Mouse (Mus musculus): ENCODE results near the gene Cd209g. TPM values are rescaled to one million over a fixed set of nuclear protein-coding genes. Genes with fewer than 3 reads are reported as not detected.

Gene Cd209g
- polyA plus RNA-seq, 1 experiment from 2014 or later, result not detected

GRCm38 (mm10) chr8:4162786-4163185, 28.9 kb downstream of the Cd209g start:
- 58% methylated on average over 4 of the region's 4 CpGs for WGBS
- no peak for ATAC-seq (ENCODE audit: insufficient number of reproducible peaks, insufficient read depth, low FRiP score, low read depth)
- 0 out of 2 replicates have a peak, but pooled peaks cover 4% of the 10 kb centered on the region for H3K4me1 ChIP-seq (ENCODE audit: control insufficient read depth, insufficient read depth, low read length)
- no peak overlapping the region for H3K27ac ChIP-seq (ENCODE audit: low read length)
- no peak overlapping the region for H3K4me2 ChIP-seq (replicated peaks; ENCODE audit: low read depth, low read length)
- no peak overlapping the region for H3K9ac ChIP-seq (replicated peaks; ENCODE audit: low read depth, low read length)
- H3K9me3 ChIP-seq (ENCODE audit: control insufficient read depth, low read depth, low read length), result no peaks in the 10 kb centered on the region
- no peak overlapping the region for H3K4me3 ChIP-seq (ENCODE audit: low read depth, low read length)
- no peaks in the 10 kb centered on the region for H3K36me3 ChIP-seq (ENCODE audit: control insufficient read depth, insufficient read depth, low read length)
- no peaks in the 10 kb centered on the region for H3K27me3 ChIP-seq (ENCODE audit: control insufficient read depth, insufficient read depth, low read length)

- H3K27me3 ChIP-seq (ENCODE audit: control insufficient read depth, insufficient read depth, low read length), result no peaks in the 10 kb centered on the region
- H3K4me2 ChIP-seq (replicated peaks; ENCODE audit: low read depth, low read length), result peak overlapping the region; percentile 60
- no peaks in the 10 kb centered on the region for H3K9me3 ChIP-seq (ENCODE audit: control insufficient read depth, low read depth, low read length)
- WGBS, result 8% methylated on average over 13 of the region's 13 CpGs
- 0 out of 2 replicates have a peak, but pooled peaks cover 4% of the 10 kb centered on the region for H3K4me1 ChIP-seq (ENCODE audit: control insufficient read depth, insufficient read depth, low read length)
- H3K27ac ChIP-seq (ENCODE audit: low read length), result no peak overlapping the region
- peak overlapping the region; percentile 80 for H3K4me3 ChIP-seq (ENCODE audit: low read depth, low read length)
- H3K36me3 ChIP-seq (ENCODE audit: control insufficient read depth, insufficient read depth, low read length), result no peaks in the 10 kb centered on the region
- no peak for ATAC-seq (ENCODE audit: insufficient number of reproducible peaks, insufficient read depth, low FRiP score, low read depth)
- H3K9ac ChIP-seq (replicated peaks; ENCODE audit: low read depth, low read length), result peak overlapping the region; percentile 15; the same call in 1 of the 2 replicates
Measured at GRCm38 (mm10) chr8:4165176-4165851, 31.4 kb downstream of the Cd209g start.

DNA sequence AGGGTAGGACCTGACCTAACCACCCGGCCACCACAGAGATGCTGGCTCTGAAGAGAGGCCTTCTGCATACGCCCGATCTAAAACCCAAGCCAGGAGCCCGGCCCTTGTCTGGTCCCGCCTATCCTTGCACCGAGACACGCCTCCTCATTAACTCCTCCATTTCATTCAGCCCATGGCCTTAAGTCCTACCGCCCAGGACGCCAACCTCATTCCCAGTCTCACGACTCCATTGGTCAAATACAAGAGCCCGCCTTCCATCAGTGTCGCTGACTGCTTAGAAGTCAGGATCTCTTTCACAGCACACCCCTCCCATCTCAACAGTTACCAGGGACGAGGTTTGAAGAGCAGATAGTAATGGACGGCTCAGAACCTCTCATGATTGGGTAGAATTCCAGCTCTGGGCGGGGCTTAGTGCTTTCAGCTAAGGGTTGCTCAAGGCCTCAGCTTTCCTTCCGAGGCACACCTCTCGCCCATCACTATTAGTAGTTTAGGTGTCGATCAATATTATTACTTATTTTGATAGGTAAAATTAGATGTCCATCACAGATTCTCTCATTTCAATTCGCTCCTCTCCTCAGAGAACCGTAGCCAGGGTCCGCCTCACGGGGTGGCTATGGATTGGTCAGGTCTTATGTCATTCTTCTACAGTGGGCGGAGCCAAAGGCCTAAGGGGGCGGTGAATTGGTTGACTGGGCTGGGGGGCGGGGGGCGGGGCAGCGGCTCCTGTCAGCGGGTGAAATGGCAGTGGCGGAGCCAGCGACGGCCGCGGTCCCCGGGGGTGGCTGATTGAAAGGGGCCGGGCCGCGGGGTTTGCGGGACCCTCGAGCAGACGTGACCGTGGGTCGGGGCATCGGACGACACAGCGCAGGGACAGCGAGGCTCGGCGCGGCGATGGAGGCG, 32.2 kb downstream of the Cd209g start, which contains the start of gene Evi5l:
Gene Evi5l (plus strand): TSS at position 716 of the 900 bp plus-strand sequence.
- H3K9ac ChIP-seq (replicated peaks; ENCODE audit: low read depth, low read length), result peak within 1 kb of the TSS; percentile 74
- peak; percentile 98 for ATAC-seq (ENCODE audit: insufficient number of reproducible peaks, insufficient read depth, low FRiP score, low read depth)
- no peak within 1 kb of the TSS for H3K27ac ChIP-seq (ENCODE audit: low read length)

GRCm38 (mm10) chr8:4166881-4167525, 33.1 kb downstream of the Cd209g start:
- no peaks in the 10 kb centered on the region for H3K36me3 ChIP-seq (ENCODE audit: control insufficient read depth, insufficient read depth, low read length)
- no peaks in the 10 kb centered on the region for H3K27me3 ChIP-seq (ENCODE audit: control insufficient read depth, insufficient read depth, low read length)
- peak overlapping the region; percentile 62 for H3K4me2 ChIP-seq (replicated peaks; ENCODE audit: low read depth, low read length)
- H3K27ac ChIP-seq (ENCODE audit: low read length), result no peak overlapping the region
- WGBS, result 10% methylated on average over 10 of the region's 10 CpGs
- H3K4me3 ChIP-seq (ENCODE audit: low read depth, low read length), result peak overlapping the region; percentile 80
- peak overlapping the region; percentile 74 for H3K9ac ChIP-seq (replicated peaks; ENCODE audit: low read depth, low read length)
- H3K9me3 ChIP-seq (ENCODE audit: control insufficient read depth, low read depth, low read length), result no peaks in the 10 kb centered on the region
- ATAC-seq (ENCODE audit: insufficient number of reproducible peaks, insufficient read depth, low FRiP score, low read depth), result no peak
- H3K4me1 ChIP-seq (ENCODE audit: control insufficient read depth, insufficient read depth, low read length), result 0 out of 2 replicates have a peak, but pooled peaks cover 4% of the 10 kb centered on the region

More for the DNA sequence above, 32.2 kb downstream of the Cd209g start, which contains the start of gene Evi5l:
- Histone ChIP-seq H3K27me3 (ENCODE audit: control insufficient read depth, insufficient read depth, low read length) (no peaks in the 10 kb centered on the region), H3K4me1 (ENCODE audit: control insufficient read depth, insufficient read depth, low read length) (0 out of 2 replicates have a peak, but pooled peaks cover 4% of the 10 kb centered on the region), H3K36me3 (ENCODE audit: control insufficient read depth, insufficient read depth, low read length) (no peaks in the 10 kb centered on the region), H3K9me3 (ENCODE audit: control insufficient read depth, low read depth, low read length) (no peaks in the 10 kb centered on the region), H3K4me2 (replicated peaks; ENCODE audit: low read depth, low read length) (peak within 1 kb of the TSS; percentile 62), H3K4me3 (ENCODE audit: low read depth, low read length) (peak within 1 kb of the TSS; percentile 80)
- WGBS, result under 1% methylated on average over 51 of the region's 51 CpGs

GRCm38 (mm10) chr8:4167918-4168317, 34.0 kb downstream of the Cd209g start:
- Histone ChIP-seq H3K9ac (replicated peaks; ENCODE audit: low read depth, low read length) (no peak overlapping the region), H3K9me3 (ENCODE audit: control insufficient read depth, low read depth, low read length) (no peaks in the 10 kb centered on the region), H3K4me3 (ENCODE audit: low read depth, low read length) (no peak overlapping the region), H3K27me3 (ENCODE audit: control insufficient read depth, insufficient read depth, low read length) (no peaks in the 10 kb centered on the region), H3K4me2 (replicated peaks; ENCODE audit: low read depth, low read length) (no peak overlapping the region), H3K27ac (ENCODE audit: low read length) (no peak overlapping the region), H3K36me3 (ENCODE audit: control insufficient read depth, insufficient read depth, low read length) (no peaks in the 10 kb centered on the region), H3K4me1 (ENCODE audit: control insufficient read depth, insufficient read depth, low read length) (0 out of 2 replicates have a peak, but pooled peaks cover 4% of the 10 kb centered on the region)
- WGBS, result 93% methylated on average over 1 of the region's 1 CpGs
- no peak for ATAC-seq (ENCODE audit: insufficient number of reproducible peaks, insufficient read depth, low FRiP score, low read depth)

DNA sequence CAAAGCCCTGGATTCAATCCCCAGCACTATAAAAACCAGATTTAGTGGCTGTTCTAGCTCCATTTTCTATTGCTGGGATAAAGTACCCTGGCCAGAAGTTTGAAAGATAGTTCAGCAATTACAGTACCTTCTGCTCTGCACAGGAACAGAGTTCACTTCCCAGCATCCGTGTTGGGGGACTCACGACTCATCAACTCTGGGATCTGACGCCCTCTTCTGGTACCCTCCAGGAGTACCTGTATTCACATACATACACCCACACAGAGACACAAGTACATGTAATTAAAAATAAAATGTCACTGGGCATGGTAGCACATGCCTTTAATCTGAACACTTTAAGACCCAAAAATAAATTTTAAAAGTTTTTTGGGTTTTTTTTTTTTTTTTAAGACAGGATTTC, 38.6 kb downstream of the Cd209g start:
- no peak overlapping the region for H3K9ac ChIP-seq (replicated peaks; ENCODE audit: low read depth, low read length)
- H3K36me3 ChIP-seq (ENCODE audit: control insufficient read depth, insufficient read depth, low read length), result no peaks in the 10 kb centered on the region
- H3K27ac ChIP-seq (ENCODE audit: low read length), result no peak overlapping the region
- no peak overlapping the region for H3K4me3 ChIP-seq (ENCODE audit: low read depth, low read length)
- H3K27me3 ChIP-seq (ENCODE audit: control insufficient read depth, insufficient read depth, low read length), result no peaks in the 10 kb centered on the region
- no peaks in the 10 kb centered on the region for H3K4me1 ChIP-seq (ENCODE audit: control insufficient read depth, insufficient read depth, low read length)
- no peaks in the 10 kb centered on the region for H3K9me3 ChIP-seq (ENCODE audit: control insufficient read depth, low read depth, low read length)
- WGBS, result 66% methylated on average over 3 of the region's 3 CpGs
- no peak overlapping the region for H3K4me2 ChIP-seq (replicated peaks; ENCODE audit: low read depth, low read length)
- ATAC-seq (ENCODE audit: insufficient number of reproducible peaks, insufficient read depth, low FRiP score, low read depth), result no peak

DNA sequence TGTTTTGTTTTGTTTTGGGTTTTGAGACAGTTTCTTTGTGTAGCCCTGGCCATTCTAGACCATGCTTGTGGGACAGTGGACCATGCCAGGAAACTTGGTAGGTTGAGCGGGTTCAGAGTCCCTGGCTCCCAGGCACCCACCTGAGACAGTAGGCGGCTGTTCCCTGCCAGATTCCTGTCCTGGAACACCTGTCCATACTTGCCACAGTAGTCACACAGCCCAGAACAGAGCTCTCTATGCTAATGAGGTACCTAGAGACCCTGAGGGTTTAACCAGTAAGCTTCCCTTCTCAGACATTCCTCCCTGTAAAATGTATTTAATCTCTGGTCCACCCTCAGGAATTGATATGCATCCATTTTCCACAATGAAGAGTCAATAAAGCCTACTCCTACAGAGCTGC, 40.1 kb downstream of the Cd209g start:
- no peak overlapping the region for H3K9ac ChIP-seq (replicated peaks; ENCODE audit: low read depth, low read length)
- H3K4me1 ChIP-seq (ENCODE audit: control insufficient read depth, insufficient read depth, low read length), result no peaks in the 10 kb centered on the region
- H3K27ac ChIP-seq (ENCODE audit: low read length), result no peak overlapping the region
- no peak overlapping the region for H3K4me2 ChIP-seq (replicated peaks; ENCODE audit: low read depth, low read length)
- H3K27me3 ChIP-seq (ENCODE audit: control insufficient read depth, insufficient read depth, low read length), result no peaks in the 10 kb centered on the region
- H3K36me3 ChIP-seq (ENCODE audit: control insufficient read depth, insufficient read depth, low read length), result no peaks in the 10 kb centered on the region
- WGBS, result 87% methylated on average over 2 of the region's 2 CpGs
- no peak overlapping the region for H3K4me3 ChIP-seq (ENCODE audit: low read depth, low read length)
- no peaks in the 10 kb centered on the region for H3K9me3 ChIP-seq (ENCODE audit: control insufficient read depth, low read depth, low read length)
- no peak for ATAC-seq (ENCODE audit: insufficient number of reproducible peaks, insufficient read depth, low FRiP score, low read depth)

GRCm38 (mm10) chr8:4183409-4183808, 49.5 kb downstream of the Cd209g start:
- no peaks in the 10 kb centered on the region for H3K4me1 ChIP-seq (ENCODE audit: control insufficient read depth, insufficient read depth, low read length)
- ATAC-seq (ENCODE audit: insufficient number of reproducible peaks, insufficient read depth, low FRiP score, low read depth), result no peak
- H3K36me3 ChIP-seq (ENCODE audit: control insufficient read depth, insufficient read depth, low read length), result peaks cover 5% of the 10 kb centered on the region; the same call in 1 of the 2 replicates
- no peaks in the 10 kb centered on the region for H3K27me3 ChIP-seq (ENCODE audit: control insufficient read depth, insufficient read depth, low read length)
- H3K27ac ChIP-seq (ENCODE audit: low read length), result no peak overlapping the region
- H3K4me2 ChIP-seq (replicated peaks; ENCODE audit: low read depth, low read length), result no peak overlapping the region
- 84% methylated on average over 8 of the region's 8 CpGs for WGBS
- H3K9me3 ChIP-seq (ENCODE audit: control insufficient read depth, low read depth, low read length), result no peaks in the 10 kb centered on the region
- H3K4me3 ChIP-seq (ENCODE audit: low read depth, low read length), result no peak overlapping the region
- no peak overlapping the region for H3K9ac ChIP-seq (replicated peaks; ENCODE audit: low read depth, low read length)

Measured in stomach, embryonic 14.5 days (tissue).